Mouse (Mus musculus) intestine, embryonic 14.5 days (tissue): ENCODE data around the gene Polr2l. TPM values are rescaled to one million over a fixed set of nuclear protein-coding genes. Genes with fewer than 3 reads are reported as not detected.

Experiments
- ATAC-seq: fragments of 200-750 bp; cut with Nextera tagmentation; replicated peaks from 2 replicates; pipeline ENCODE4 v1.8.0; 2017; ENCODE audit warnings: low read depth, moderate number of reproducible peaks, moderate TSS enrichment, moderate library complexity; ENCODE audit not compliant: low FRiP score, low TSS enrichment
- DNase-seq: peaks from one replicate; pipeline ENCODE4 v3.0.0-alpha.2; 2018; ENCODE audit warnings: low spot score
- H3K27ac ChIP-seq: fragments of 300-500 bp; sonication (generic); 2 replicates; pipeline ENCODE4 v1.5.1; 2014; ENCODE audit warnings: low read depth, mild to moderate bottlenecking, control low read depth
- H3K27me3 ChIP-seq: fragments of 300-500 bp; sonication (generic); replicated peaks from 2 replicates; pipeline ENCODE4 v1.6.1; 2014; ENCODE audit warnings: low read length, control low read depth; ENCODE audit not compliant: control insufficient read depth, insufficient read depth
- H3K36me3 ChIP-seq: fragments of 300-500 bp; sonication (generic); 2 replicates; pipeline ENCODE4 v1.6.1; 2014; ENCODE audit warnings: low read length, control low read depth; ENCODE audit not compliant: control insufficient read depth, insufficient read depth
- H3K4me1 ChIP-seq: fragments of 300-500 bp; sonication (generic); replicated peaks from 2 replicates; pipeline ENCODE4 v1.6.1; 2014; ENCODE audit warnings: low read length, control low read depth, mixed read lengths; ENCODE audit not compliant: control insufficient read depth, insufficient read depth
- H3K4me2 ChIP-seq: fragments of 300-500 bp; sonication (generic); 2 replicates; pipeline ENCODE4 v1.6.1; 2014; ENCODE audit warnings: low read length
- H3K4me3 ChIP-seq: fragments of 300-500 bp; sonication (generic); 2 replicates; pipeline ENCODE4 v1.5.1; 2014; ENCODE audit warnings: low read depth, low read length, control low read depth, mixed read lengths
- H3K9ac ChIP-seq: fragments of 300-500 bp; sonication (generic); 2 replicates; pipeline ENCODE4 v1.6.1; 2014; ENCODE audit warnings: mild to moderate bottlenecking, low read length
- H3K9me3 ChIP-seq: fragments of 300-500 bp; sonication (generic); 2 replicates; pipeline ENCODE4 v1.6.1; 2016; ENCODE audit warnings: low read length, control low read depth; ENCODE audit not compliant: control insufficient read depth
- WGBS: fragments of 180-500 bp; shearing (Covaris S2); extraction: QIAGEN DNeasy Blood & Tissue Kit; methylation state at CpG from one replicate; pipeline ENCODE4 v1.1.7; 2014; 5-methylcytosine and 5-hydroxymethylcytosine counted together
- polyA plus RNA-seq: library from polyadenylated mRNA; unstranded; fragments of >200 nt; fragmentation: Nextera tagmentation; extraction: Ambion mirVana; gene quantifications from 2 replicates; pipeline ENCODE4 v1.2.1, GENCODE M21; 2014

The Polr2l gene
- polyA plus RNA-seq, 1 experiment from 2014 or later: 73.4 TPM

- Histone ChIP-seq H3K4me2 (peak overlapping the region; percentile 69), H3K27ac (no peak overlapping the region), H3K9me3 (no peaks in the 10 kb centered on the region), H3K4me1 (peaks cover 18% of the 10 kb centered on the region), H3K4me3 (peak overlapping the region; percentile 36), H3K36me3 (0 out of 2 replicates have a peak, but pooled peaks cover 3% of the 10 kb centered on the region), H3K9ac (peak overlapping the region; percentile 40; the same call in 1 of the 2 replicates), H3K27me3 (peaks cover 64% of the 10 kb centered on the region)
- ATAC-seq: no peak
- no peak for DNase-seq
- WGBS: 21% methylated on average over 5 of the region's 5 CpGs
These were observed 12.6 kb downstream of the Polr2l start for GRCm38 (mm10) chr7:141462333-141462821.

- no peak overlapping the region for H3K27ac ChIP-seq
- peak overlapping the region; percentile 69 for H3K4me2 ChIP-seq
- WGBS: 2% methylated on average over 59 of the region's 59 CpGs
- H3K36me3 ChIP-seq: 0 out of 2 replicates have a peak, but pooled peaks cover 3% of the 10 kb centered on the region
- H3K27me3 ChIP-seq: peaks cover 64% of the 10 kb centered on the region
- peaks cover 14% of the 10 kb centered on the region for H3K4me1 ChIP-seq
- no peak for DNase-seq
- H3K9me3 ChIP-seq: no peaks in the 10 kb centered on the region
- peak overlapping the region; percentile 40 for H3K9ac ChIP-seq
- peak overlapping the region; percentile 36 for H3K4me3 ChIP-seq
- no peak; the same call in 1 of the 2 replicates for ATAC-seq
These were observed 13.2 kb downstream of the Polr2l start for GRCm38 (mm10) chr7:141461521-141462332.

DNA sequence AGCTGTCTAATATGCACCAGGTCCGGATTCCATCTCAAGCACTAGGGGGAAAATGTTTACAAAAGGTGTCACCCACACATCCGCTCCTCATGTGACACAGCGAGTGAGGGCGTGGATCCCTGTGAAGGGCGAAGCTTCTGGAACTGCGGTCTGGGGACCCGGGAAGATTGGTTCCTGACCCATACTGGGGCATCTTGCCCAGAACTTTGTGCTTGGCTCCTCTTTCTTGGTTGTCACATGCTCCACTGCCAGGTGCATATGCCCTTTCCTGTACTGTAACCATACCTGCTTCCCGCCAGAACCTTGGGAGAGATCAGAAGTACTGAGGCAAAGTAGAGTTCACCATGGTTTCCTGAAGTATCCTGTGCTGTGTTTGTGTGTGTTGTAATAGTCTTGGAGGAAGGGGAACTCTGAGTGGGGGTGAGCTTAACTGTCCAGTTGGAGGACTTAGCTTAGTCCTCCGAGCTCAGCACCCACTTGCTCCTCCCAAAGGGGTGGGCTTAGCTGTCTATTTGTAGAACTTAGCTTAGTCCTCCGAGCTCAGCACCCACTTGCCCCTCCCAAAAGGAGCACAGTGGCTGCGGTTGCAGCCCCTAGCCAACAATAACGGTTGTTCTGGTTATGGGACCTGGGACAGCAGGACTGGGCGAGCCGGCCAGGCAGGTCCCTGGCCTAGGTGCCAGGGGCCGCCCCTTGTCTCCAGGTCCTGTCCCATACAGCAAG, 14.4 kb downstream of the Polr2l start, which contains the start of gene Cracr2b:
TSS of gene Cracr2b (plus strand) at position 704 of the 723 bp plus-strand sequence.
- Histone ChIP-seq H3K9me3 (no peaks in the 10 kb centered on the region), H3K27me3 (peaks cover 58% of the 10 kb centered on the region), H3K4me2 (peak within 1 kb of the TSS; percentile 69), H3K27ac (no peak within 1 kb of the TSS), H3K36me3 (0 out of 2 replicates have a peak, but pooled peaks cover 3% of the 10 kb centered on the region), H3K4me3 (peak within 1 kb of the TSS; percentile 36), H3K4me1 (peaks cover 16% of the 10 kb centered on the region), H3K9ac (peak within 1 kb of the TSS; percentile 40)
- no peak for DNase-seq
- ATAC-seq: no peak
- 54% methylated on average over 15 of the region's 15 CpGs for WGBS

- Histone ChIP-seq H3K4me2 (no peak overlapping the region), H3K4me1 (peaks cover 13% of the 10 kb centered on the region), H3K9ac (no peak overlapping the region), H3K36me3 (0 out of 2 replicates have a peak, but pooled peaks cover 3% of the 10 kb centered on the region), H3K27ac (no peak overlapping the region), H3K4me3 (no peak overlapping the region), H3K9me3 (no peaks in the 10 kb centered on the region), H3K27me3 (peaks cover 55% of the 10 kb centered on the region)
- no peak for DNase-seq
- WGBS: 57% methylated on average over 5 of the region's 5 CpGs
- ATAC-seq: no peak
These were observed 14.9 kb downstream of the Polr2l start for GRCm38 (mm10) chr7:141460001-141460390.

GRCm38 (mm10) chr7:141459301-141459711, 15.6 kb downstream of the Polr2l start:
- Histone ChIP-seq H3K36me3 (0 out of 2 replicates have a peak, but pooled peaks cover 3% of the 10 kb centered on the region), H3K9ac (no peak overlapping the region), H3K4me3 (no peak overlapping the region), H3K4me1 (peaks cover 7% of the 10 kb centered on the region; the same call in 1 of the 2 replicates), H3K9me3 (no peaks in the 10 kb centered on the region), H3K27me3 (peaks cover 49% of the 10 kb centered on the region), H3K4me2 (no peak overlapping the region), H3K27ac (no peak overlapping the region)
- ATAC-seq (no peak), DNase-seq (no peak)
- 88% methylated on average over 17 of the region's 17 CpGs for WGBS

DNA sequence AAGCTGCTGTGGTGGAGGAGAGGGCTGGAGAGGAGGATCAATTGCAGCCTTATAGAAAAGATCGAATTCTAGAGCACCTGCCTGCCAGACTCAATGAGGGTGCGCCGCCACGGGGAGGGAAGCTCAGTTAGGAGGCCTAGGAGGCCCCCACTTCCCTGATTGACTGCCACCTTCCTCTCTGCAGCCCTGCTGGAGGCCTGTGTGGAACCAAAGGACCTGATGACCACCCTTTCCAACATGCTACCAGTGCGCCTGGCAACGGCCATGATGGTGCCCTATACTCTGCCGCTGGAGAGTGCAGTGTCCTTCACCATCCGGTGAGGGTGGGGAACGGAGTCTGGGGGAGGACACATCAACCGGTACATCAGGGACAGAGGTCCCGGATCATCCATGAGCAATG, 16.3 kb downstream of the Polr2l start:
- WGBS: 91% methylated on average over 11 of the region's 11 CpGs

GRCm38 (mm10) chr7:141457986-141458660, 16.8 kb downstream of the Polr2l start:
- Histone ChIP-seq H3K4me3 (no peak overlapping the region), H3K27me3 (peaks cover 37% of the 10 kb centered on the region), H3K27ac (no peak overlapping the region), H3K9ac (no peak overlapping the region), H3K4me1 (peaks cover 7% of the 10 kb centered on the region; the same call in 1 of the 2 replicates), H3K4me2 (no peak overlapping the region), H3K9me3 (no peaks in the 10 kb centered on the region), H3K36me3 (0 out of 2 replicates have a peak, but pooled peaks cover 3% of the 10 kb centered on the region)
- ATAC-seq (no peak), DNase-seq (no peak)
- WGBS: 77% methylated on average over 15 of the region's 15 CpGs

More for the DNA sequence above, 16.3 kb downstream of the Polr2l start:
- DNase-seq (no peak), ATAC-seq (no peak)
- Histone ChIP-seq H3K27me3 (peaks cover 42% of the 10 kb centered on the region), H3K9me3 (no peaks in the 10 kb centered on the region), H3K4me3 (no peak overlapping the region), H3K27ac (no peak overlapping the region), H3K4me2 (no peak overlapping the region), H3K9ac (no peak overlapping the region), H3K4me1 (peaks cover 7% of the 10 kb centered on the region; the same call in 1 of the 2 replicates), H3K36me3 (0 out of 2 replicates have a peak, but pooled peaks cover 3% of the 10 kb centered on the region)

- DNase-seq: no peak
- ATAC-seq: no peak
- H3K4me3 ChIP-seq: no peak overlapping the region
- H3K4me2 ChIP-seq: no peak overlapping the region
- H3K27me3 ChIP-seq: peaks cover 28% of the 10 kb centered on the region
- peaks cover 4% of the 10 kb centered on the region; the same call in 1 of the 2 replicates for H3K36me3 ChIP-seq
- no peaks in the 10 kb centered on the region for H3K9me3 ChIP-seq
- 92% methylated on average over 14 of the region's 14 CpGs for WGBS
- no peak overlapping the region for H3K27ac ChIP-seq
- H3K9ac ChIP-seq: no peak overlapping the region
- H3K4me1 ChIP-seq: peaks cover 7% of the 10 kb centered on the region; the same call in 1 of the 2 replicates
These were observed 17.7 kb downstream of the Polr2l start for GRCm38 (mm10) chr7:141457236-141457635.
